Mouse (Mus musculus) kidney, adult 2 months (tissue): Measurements from ENCODE around the gene Plcl1. TPM values are rescaled to one million over a fixed set of nuclear protein-coding genes. Genes with fewer than 3 reads are reported as not detected.
A peak's percentile ranks its signal among the peaks of the same experiment; 100 is the strongest.
"Not testable (repeated sequence)": the region's sequence is repeated elsewhere in the genome, so short reads cannot be mapped to it uniquely, and the experiment has no call there.

Source experiments
- DNase-seq: peaks from one replicate; pipeline ENCODE4 v3.0.0; 2021
- H3K27ac ChIP-seq: fragments of 200-500 bp; 2 replicates; pipeline ENCODE4 v1.5.1; 2012; ENCODE audit warnings: low read depth, low read length, control low read depth, inconsistent platforms; ENCODE audit not compliant: insufficient read depth
- H3K27me3 ChIP-seq: fragments of 200-500 bp; replicated peaks from 2 replicates; pipeline ENCODE4 v1.6.1; 2012; ENCODE audit warnings: mild to moderate bottlenecking, moderate library complexity, low read length, inconsistent platforms; ENCODE audit not compliant: control insufficient read depth, insufficient read depth
- H3K36me3 ChIP-seq: fragments of 200-500 bp; 2 replicates; pipeline ENCODE4 v1.6.1; 2012; ENCODE audit warnings: mild to moderate bottlenecking, moderate library complexity, low read length, inconsistent platforms; ENCODE audit not compliant: control insufficient read depth, insufficient read depth
- H3K4me1 ChIP-seq: fragments of 200-500 bp; 2 replicates; pipeline ENCODE4 v1.6.1; 2011; ENCODE audit warnings: low read length; ENCODE audit not compliant: control insufficient read depth, insufficient read depth
- H3K4me3 ChIP-seq: fragments of 200-500 bp; 2 replicates; pipeline ENCODE4 v1.5.1; 2011; ENCODE audit warnings: mild to moderate bottlenecking, low read depth, low read length, control low read depth; ENCODE audit not compliant: insufficient read depth
- CTCF ChIP-seq: fragments of 200-500 bp; conservative IDR thresholded peaks from 2 replicates; pipeline ENCODE4 v1.5.1; 2011; ENCODE audit warnings: low read depth, mild to moderate bottlenecking, control low read depth, low read length, moderate library complexity, mixed read lengths; ENCODE audit not compliant: insufficient read depth, insufficient read length
- POLR2A ChIP-seq: fragments of 200-500 bp; IDR thresholded peaks from one replicate; pipeline ENCODE4 v1.6.1; 2011; ENCODE audit warnings: low read depth, low read length, control low read depth
- WGBS: fragments of 180-500 bp; shearing (Covaris S2); methylation state at CpG from one replicate; pipeline ENCODE4 v1.1.7; 2018; 5-methylcytosine and 5-hydroxymethylcytosine counted together
- polyA plus RNA-seq: library from polyadenylated mRNA; depleted of rRNA; stranded (reverse); fragments of >200 nt; gene quantifications from 2 replicates; pipeline ENCODE4 v1.2.3, GENCODE M21; 2012

Plcl1 gene
- polyA plus RNA-seq, 1 experiment: 4.2 TPM

DNA sequence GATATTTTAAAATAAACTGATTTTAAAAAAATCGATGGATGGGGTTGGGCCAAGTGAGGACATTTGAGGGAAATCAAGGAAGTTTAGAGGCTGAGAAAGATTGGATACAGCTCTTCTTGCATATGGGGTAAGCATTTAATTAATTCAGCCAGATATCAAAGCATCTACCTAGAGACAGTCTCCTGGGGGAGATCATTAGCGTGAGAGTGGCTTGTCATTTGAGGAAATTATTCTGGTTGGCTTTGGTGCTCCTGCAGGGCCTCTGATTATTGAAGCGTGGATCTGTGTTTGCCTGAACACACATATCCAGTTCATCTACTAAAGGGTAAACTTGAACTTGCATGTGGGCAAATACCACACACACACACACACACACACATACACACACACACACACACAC, 44.1 kb downstream of the Plcl1 start:
- TF ChIP-seq CTCF (no peak), POLR2A (no peak)
- Histone ChIP-seq H3K27ac (no peak overlapping the region), H3K36me3 (no peaks in the 10 kb centered on the region), H3K4me1 (peaks cover 6% of the 10 kb centered on the region; the same call in 1 of the 2 replicates), H3K4me3 (no peak overlapping the region), H3K27me3 (no peaks in the 10 kb centered on the region)
- DNase-seq: no peak
- 83% methylated on average over 3 of the region's 3 CpGs for WGBS

DNA sequence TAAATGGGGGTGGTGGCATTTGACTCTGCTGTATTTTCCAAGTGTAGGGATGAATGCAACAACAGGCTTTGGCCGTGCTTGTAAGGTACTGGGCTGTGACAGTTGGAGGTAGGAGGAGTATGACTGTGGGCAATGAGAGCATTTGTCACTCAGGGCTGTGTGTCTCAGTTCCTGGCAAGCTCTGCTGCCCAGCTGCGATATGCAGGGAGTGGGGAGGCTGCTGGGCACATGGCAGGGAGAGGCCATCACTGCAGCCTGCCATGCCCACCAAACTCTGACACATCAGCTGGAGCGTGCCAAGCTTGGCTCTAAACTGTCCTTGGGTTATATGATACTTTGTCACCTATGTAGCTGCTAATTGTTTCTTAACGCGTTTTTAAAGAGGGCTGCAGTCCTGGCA, 48.4 kb downstream of the Plcl1 start:
- no peak for DNase-seq
- H3K36me3 ChIP-seq: no peaks in the 10 kb centered on the region
- H3K4me1 ChIP-seq: 0 out of 2 replicates have a peak, but pooled peaks cover 2% of the 10 kb centered on the region
- H3K4me3 ChIP-seq: no peak overlapping the region
- no peaks in the 10 kb centered on the region for H3K27me3 ChIP-seq
- no peak for TF ChIP-seq POLR2A
- TF ChIP-seq CTCF: no peak
- H3K27ac ChIP-seq: no peak overlapping the region
- WGBS: 52% methylated on average over 5 of the region's 5 CpGs

DNA sequence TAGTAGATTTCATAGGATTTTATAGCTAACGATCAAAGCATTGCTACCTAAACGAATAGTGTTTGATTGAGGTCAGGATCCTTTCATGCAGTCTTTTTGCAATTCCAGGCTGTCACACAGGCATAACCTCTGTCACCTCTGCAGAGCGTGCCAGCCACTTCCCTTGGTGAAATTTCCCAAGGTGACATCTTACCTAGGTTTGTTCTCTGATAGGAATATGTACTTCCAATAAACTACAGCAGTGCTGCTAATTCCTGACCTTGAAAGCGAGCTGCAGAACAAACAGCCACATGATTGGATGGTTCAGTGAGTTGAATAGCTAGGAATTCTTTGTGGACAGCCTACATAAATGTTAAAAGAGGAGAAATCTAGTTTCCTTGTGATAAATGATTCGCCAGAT, 56.6 kb downstream of the Plcl1 start:
- Histone ChIP-seq H3K36me3 (no peaks in the 10 kb centered on the region), H3K4me3 (no peak overlapping the region), H3K4me1 (peaks cover 6% of the 10 kb centered on the region; the same call in 1 of the 2 replicates), H3K27me3 (no peaks in the 10 kb centered on the region), H3K27ac (peak overlapping the region; percentile 24; the same call in 1 of the 2 replicates)
- peak; percentile 53 for DNase-seq
- 51% methylated on average over 5 of the region's 5 CpGs for WGBS
- TF ChIP-seq CTCF (no peak), POLR2A (no peak)

DNA sequence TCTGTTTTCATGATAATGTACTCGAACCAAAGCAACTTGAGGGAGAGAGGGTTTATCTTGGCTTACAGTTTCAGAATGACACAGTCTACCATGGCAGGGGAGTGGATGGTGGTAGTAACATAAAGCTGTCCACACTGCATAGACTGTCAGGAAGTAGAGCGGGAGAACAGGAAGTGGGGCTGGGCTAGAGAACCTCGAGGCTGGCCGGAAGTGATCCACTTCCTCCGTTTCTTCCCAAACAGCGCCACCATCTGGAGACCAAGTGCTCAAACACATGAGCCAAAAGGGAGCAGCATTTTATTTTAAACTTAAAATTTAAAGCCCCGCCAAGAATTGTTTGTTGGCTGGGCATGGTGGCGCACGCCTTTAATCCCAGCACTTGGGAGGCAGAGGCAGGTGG, 68.0 kb downstream of the Plcl1 start:
- no peaks in the 10 kb centered on the region for H3K4me1 ChIP-seq
- 82% methylated on average over 9 of the region's 9 CpGs for WGBS

DNA sequence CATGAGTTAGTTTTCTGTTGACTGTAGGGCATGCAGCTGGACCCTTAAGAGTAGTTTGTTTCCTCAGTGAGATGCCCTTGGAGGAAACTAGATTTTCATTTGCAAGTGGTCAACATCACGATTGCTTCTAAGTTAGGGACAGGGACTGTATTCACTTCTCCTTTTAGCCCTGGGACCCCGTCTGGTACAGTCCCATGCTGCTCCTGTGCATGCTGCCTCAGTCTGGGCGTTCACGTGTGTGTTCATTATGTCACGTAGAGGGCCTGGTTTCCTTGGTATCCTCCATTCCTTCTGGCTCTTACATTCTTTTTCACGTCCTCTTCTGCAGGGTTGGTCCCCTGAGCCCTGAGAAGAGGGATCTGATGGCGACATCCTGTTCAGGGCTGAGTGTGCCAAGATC, 69.3 kb downstream of the Plcl1 start:
- 86% methylated on average over 7 of the region's 7 CpGs for WGBS
- TF ChIP-seq CTCF (no peak), POLR2A (no peak)
- Histone ChIP-seq H3K4me3 (no peak overlapping the region), H3K27me3 (no peaks in the 10 kb centered on the region), H3K4me1 (no peaks in the 10 kb centered on the region), H3K27ac (no peak overlapping the region), H3K36me3 (no peaks in the 10 kb centered on the region)
- no peak for DNase-seq

More for the DNA sequence above, 68.0 kb downstream of the Plcl1 start:
- DNase-seq: no peak
- Histone ChIP-seq H3K27me3 (no peaks in the 10 kb centered on the region), H3K4me3 (no peak overlapping the region), H3K36me3 (no peaks in the 10 kb centered on the region), H3K27ac (no peak overlapping the region)
- TF ChIP-seq POLR2A: no peak
- TF ChIP-seq CTCF: no peak

DNA sequence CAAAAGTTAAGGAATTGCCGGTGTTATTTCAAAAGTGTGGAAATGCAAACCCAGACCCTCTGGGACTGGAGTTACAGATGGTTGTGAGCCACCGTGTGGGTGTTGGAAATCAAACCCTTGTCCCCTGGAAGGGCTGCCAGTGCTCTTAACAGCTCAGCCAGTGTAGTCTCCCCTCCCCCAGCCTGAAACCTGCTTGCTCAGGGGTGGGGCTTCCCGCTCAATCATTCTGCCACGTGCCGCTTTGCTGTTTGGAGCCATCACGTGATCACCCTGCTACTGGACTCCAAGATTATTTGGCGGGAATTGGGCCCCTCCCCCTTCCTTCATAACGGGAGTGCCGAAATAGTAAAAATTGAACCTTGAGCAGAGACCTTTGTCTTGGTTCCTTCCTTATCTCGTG, 81.7 kb downstream of the Plcl1 start:
- 75% methylated on average over 10 of the region's 10 CpGs for WGBS
- not testable (repeated sequence) for H3K36me3 ChIP-seq, H3K4me3 ChIP-seq, H3K27ac ChIP-seq, H3K27me3 ChIP-seq, H3K4me1 ChIP-seq
- DNase-seq: peak; percentile 20

DNA sequence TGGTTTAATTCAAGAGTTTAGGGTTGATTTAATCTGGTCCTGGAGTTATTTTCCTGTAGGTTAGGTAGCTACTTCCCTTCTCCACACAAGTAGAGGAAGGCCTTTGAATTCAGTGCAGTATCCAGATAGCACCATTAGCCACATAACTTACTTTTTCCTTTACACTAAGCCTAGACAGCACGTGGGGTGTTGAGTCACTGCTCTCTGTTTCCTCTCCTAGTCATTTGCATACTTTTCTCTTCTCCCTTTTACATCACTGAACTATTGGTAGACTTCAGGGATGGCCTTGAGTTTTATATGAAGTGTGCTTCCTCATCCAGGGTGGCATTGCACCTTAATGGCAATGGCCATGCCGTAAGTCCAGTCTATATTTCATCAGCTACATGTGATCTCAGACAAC, 82.5 kb downstream of the Plcl1 start:
- no peaks in the 10 kb centered on the region for H3K27me3 ChIP-seq
- DNase-seq: no peak
- no peak for TF ChIP-seq CTCF
- no peak for TF ChIP-seq POLR2A
- no peak overlapping the region for H3K27ac ChIP-seq
- H3K4me1 ChIP-seq: peaks cover 2% of the 10 kb centered on the region; the same call in 1 of the 2 replicates
- 88% methylated on average over 2 of the region's 2 CpGs for WGBS
- H3K36me3 ChIP-seq: no peaks in the 10 kb centered on the region
- H3K4me3 ChIP-seq: no peak overlapping the region

DNA sequence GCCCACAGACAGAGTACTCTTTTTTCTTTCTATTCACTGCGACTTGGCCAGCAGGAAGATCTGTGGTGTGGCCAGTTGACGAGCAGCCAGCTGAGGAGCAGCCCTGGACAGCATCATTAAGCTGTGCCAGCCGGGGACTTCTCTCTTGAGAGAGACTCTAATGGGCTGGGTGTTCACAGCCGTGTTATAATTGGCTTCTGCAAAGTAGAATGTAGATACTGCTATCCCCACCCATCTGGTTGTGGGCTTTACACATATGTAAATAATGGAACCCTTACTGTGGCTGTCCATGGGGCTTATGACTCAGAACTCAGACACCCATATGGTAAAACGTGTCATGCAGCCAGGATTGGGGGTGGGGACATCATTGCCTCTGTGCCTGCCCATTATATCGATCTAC, 83.6 kb downstream of the Plcl1 start:
- TF ChIP-seq POLR2A (no peak), CTCF (no peak)
- Histone ChIP-seq H3K27me3 (no peaks in the 10 kb centered on the region), H3K36me3 (no peaks in the 10 kb centered on the region), H3K4me1 (peaks cover 2% of the 10 kb centered on the region; the same call in 1 of the 2 replicates), H3K27ac (no peak overlapping the region), H3K4me3 (no peak overlapping the region)
- DNase-seq: no peak
- WGBS: 66% methylated on average over 6 of the region's 6 CpGs
